Mouse (Mus musculus) cerebellum, postnatal 14 days (tissue): ENCODE measurements around the gene Prr12.

Experiments used
- DNase-seq, 2 experiments: peaks; one replicate each; pipeline ENCODE4 v3.0.0; 2021; ENCODE audit warnings: mixed read lengths in 2 of 2

Prr12 gene

DNA sequence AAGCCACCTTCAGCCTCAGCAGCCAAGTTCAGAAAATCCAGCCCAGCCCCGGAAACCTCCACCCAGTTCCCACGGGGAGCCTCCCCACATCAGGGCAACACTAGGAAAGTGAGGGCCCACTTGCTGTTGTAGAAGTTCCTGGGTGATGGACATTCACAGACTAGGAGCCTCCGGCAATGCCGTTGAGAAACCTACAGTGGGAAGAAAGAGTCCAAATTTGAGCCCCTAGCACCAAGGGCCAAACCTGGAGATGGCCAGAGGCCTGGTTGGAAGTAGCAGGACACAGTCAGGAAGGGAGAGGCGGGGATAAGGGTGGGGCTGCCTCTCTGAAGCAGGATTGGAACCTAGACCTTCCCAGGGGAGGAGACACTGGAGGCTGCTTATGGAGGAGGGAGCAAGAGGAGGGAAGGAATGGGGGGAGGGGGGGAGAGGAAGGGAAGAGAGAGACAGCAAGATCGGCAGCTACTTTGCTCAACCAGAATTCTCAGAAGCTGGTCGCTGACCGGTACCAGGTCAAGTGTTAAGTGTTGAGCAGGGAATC lies 33.6 kb downstream of the Prr12 start:
- no peak for DNase-seq

DNA sequence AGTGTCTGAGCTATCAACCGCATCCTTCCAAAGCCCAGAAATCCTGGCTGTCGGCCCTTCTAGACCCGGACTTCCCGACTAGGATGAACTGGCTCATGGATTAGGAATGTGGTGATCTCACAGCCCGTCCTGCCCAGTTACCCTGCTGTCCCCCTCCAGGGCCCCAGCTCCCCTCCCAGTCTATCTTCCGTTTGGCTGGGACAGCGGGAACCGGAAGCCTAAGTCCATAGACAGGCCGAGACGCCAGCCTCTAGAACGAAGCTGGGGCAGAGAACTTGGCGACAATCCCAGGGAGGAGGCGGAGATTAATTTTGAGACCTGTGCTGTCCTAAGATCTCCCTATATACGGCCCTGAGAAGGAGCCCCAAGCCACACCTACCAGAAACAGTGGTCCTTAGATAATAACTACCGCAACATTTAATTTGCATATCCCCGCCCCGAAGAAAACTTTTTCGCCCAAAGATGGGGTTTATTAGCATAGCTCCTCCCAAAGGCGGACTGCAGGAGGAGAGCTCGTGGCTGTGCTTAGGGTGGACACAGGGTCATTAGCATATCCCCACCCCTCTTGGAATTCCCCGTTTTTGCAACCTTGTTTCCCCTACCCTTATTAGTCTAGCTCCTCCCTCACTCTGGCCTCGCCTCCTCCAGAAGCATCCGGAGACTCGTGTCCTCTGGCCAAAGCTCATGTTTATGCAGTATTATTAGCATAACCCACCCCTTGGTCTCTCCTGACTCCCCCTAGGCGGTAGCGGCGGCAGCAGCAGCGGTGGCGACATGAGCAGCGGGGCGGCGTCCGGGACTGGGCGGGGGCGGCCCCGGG lies 35.2 kb downstream of the Prr12 start, which contains the start of gene Rras:
Rras (plus strand) TSS at position 720 of the 820 bp plus-strand sequence.
- peak; percentile 78 to 79 for DNase-seq

DNA sequence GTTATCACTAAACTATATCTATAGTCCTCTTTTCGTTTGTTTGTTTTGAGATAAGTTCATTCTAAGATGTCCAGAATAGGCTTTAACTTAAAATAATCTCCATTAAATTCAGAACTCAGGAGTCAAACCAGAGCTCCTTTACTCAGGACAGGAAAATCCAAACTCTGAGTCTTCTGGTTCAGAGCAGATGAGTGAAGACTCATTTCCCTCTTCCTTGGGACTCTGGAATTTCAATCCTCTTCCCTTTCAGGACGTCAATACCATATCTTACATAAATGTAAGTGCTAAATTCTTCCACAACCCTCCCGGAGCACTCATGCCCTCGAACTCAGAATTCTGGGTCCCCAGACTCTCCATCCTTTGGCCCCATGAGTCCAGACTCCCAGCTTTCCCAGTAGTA lies 35.9 kb downstream of the Prr12 start:
- DNase-seq = no peak

DNA sequence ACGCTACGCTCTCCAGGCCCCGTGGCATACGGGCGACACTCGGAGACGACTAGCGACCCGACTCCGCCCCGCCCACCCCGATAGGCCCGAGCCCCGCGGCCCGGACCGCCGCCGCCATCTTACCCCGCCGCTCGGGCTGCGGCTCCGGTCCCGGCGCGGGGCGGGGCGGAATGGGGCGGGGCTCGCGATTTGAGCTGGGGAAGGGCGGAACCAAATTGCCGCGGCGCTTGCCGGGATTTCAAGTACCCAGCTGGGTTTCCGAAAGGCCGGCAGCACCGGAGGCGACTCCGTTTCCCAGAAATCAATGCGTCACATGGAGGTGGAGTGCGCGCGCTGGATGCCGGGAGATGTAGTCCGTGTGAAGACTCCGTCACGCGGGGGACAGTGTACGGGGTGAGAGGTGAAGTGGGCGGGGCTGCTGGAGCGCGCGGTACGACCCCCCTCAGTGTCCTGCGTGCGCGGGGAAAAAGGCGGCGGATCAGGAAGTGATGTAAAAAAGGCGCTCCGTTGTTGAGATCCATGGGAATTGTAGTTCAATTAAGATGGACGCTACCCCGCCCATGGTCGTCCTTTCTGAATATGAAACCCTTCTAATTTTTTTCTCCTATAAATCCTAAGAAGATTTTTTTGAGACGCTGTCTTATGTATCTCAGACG lies 36.6 kb downstream of the Prr12 start, which contains the start of gene Scaf1:
Scaf1 (minus strand) TSS at position 407 of the 656 bp plus-strand sequence.
- DNase-seq = peak; percentile 99

DNA sequence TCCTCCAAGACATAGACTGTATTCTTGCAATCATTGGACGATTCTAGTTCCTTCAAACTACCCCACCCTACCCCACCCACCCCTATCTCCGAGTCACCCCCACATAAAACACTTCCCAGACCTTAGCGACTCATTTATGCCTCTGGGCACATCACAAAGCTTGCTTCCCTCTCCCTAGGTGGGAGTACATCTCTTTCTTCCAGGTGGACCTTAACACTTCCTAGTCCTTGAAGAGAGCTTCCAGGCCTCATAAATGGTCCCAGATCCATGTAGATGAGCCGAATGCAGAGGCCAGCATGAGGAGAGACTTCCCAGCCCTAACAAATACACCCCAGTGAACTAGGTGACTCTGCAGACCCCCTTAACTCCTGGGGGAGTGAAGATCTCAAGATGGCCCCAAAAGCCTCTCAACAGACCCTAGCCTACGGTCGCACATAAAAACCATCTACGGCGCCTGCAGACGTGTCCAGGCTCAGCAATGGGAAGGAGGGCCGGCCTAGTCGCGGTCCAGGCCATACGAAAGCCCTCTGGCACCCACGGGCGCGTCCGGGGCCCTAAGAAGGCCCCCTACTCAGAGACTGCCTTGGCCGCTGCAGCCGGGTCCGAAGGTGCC lies 37.2 kb downstream of the Prr12 start:
- DNase-seq = no peak

DNA sequence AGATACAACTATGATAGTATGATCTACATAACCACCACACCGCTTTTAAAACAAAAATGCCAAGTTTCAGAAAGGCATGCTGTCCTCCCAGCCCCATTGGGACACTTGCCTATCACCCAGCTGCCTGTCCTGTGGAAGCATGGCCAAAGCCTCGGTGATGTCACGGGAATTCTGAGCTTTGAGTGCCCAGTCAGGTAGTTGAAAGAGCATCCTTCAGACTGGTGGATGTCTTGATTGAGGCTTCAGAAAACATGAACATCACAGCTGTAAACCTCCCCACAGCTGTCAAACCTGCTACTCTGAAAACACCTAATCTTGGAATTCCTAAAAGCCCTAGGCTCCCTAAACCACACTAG lies 38.6 kb downstream of the Prr12 start:
- DNase-seq = no peak

DNA sequence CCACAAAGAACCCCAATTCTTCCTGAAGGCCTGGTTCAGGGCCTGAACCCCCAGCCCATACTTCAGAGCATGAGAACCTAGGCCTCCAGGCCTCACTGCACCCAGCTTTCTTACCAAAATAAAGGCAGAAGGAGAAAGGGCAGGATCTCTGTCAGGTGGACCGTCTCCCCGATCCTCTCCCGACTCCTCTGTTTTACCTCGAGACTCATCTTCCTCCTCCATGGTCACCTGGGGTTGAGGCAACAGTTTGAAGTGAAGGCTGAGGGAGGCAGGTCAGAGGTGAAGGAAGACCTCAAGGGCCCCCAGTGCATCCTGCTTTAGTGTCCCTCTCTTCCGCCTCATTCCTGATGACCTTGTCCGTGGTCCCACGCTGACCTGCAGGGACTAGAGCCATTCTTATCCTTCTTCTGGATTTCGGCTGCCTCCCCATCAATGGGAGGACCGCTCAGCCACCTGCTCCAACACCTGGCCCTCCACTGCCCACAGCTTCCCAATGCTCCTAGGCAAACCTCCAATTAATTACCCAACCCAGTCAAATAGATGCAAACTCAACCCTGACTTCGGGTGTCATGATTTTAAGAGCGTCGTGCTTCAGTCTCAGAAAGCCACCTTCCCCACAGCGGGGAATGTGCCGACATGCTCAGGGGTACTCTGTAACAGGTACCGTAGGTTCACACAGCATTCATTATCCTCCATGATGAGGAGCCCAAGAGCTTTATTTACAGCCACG lies 39.1 kb downstream of the Prr12 start:
- no peak for DNase-seq

DNA sequence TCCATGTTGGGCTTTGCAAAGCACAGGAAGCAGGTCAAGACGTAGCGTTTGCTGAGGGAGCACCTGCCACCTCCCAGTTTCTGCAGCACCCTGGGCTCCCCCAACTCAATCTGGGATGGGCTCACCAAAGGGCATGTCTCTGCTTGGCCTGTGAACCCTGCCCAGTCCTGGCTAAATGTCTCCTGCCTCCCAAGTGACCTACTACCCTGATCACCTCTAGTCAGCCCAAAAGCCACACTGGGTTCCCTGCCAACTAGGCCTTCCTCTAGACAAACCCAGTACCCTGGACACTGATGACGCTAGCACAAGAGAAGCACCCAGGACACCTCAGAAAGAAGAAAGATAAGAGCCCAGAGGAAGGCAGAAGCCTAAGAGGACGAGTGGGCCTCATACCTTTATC lies 39.9 kb downstream of the Prr12 start:
- no peak for DNase-seq

DNA sequence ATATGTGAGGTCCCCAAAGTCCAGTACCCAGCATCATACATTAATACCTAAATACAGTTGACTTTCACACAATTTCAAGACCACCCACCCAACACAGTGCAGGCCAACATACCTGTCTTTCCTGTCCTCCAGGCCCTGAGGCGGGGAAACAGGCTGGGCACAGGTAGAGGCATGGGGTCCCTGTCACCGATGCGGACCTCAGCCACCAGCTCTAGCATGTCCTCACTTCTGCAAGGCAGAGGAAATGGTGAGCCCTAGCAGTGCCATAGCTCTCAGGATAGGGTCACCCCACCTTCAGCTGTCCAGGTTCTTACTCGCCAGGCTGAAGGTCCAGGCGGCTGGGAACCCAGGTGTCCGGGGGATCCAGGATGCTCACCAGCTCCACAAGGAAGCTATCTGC lies 40.7 kb downstream of the Prr12 start:
- DNase-seq = no peak

DNA sequence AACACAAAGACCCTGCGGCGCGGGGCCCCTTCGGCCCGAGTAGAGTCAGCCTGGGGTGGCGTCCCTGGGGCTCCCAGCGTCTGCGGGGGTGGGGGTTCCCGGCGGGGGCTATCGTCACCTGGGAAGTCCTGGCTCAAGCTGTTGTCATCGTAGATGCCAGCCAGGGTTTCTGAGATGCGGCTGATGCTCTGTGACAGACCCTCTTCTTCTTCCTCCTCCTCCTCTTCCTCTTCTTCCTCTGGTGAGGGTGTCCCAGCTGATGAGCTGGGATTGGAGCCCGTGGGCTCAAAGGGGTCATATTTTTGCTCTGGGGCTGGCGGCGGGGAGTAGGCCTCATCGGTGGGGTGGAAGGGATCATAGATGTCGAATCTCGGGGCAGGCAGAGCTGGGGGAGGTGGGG lies 44.3 kb downstream of the Prr12 start:
- no peak for DNase-seq

DNA sequence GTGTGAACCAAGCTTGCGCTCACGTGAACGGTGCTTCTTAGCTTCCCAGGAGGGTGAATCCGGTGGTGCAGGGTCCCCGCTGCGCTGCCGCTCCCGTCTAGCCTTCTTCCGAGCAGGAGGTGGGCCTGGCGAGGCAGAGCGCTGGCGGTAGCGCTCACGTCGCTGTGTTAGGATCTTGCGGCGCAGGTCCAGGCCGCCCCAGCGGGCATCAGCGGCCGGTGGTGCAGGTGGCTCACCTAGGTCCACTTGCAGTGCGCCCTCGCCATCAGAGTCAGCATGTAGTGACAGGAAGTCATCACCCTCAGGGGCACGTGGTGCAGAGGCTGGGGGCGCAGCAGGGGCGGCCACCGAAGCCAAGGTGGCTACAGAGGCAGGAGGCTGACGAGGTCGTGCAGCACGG lies 44.8 kb downstream of the Prr12 start:
- DNase-seq = no peak

DNA sequence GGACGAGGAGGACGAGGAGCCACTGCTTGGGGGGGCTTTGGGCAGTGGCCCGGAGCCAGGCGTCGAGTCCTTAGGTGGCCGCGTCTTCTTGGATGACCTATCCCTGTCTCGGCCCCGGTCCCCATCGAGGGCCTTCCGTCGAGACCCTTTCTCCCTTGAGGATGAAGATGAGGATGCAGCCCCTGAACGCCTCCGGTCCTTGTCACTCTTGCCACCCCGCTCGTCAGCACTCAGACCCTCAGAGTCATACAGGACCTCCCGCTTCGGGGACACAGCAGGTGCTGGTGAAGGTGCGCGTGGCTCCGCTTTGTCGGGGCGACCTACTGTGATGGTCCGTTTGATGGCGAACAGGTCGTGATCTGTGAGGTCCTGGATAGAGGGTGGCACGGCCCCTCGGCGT lies 45.5 kb downstream of the Prr12 start:
- DNase-seq = no peak

DNA sequence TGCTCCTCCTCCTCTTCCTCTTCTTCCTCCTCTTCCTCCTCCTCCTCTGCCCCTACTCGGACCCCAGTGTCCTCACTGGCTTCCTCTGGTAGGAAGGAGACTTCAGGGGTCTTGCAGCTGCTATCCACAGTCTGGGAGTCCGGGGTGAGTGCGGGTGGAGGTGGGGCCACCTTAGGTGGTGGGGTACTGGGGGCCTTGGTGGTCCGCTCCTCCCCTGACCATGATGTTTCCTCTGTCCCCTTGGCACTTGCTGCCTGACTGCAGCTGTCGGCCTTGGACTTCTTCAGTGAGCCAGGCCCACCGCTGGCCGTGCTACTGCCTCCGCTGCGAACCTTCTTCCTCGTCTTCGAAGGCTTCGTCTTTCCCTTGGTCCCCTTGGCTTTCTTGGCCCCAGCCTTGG lies 46.2 kb downstream of the Prr12 start:
- DNase-seq = no peak

DNA sequence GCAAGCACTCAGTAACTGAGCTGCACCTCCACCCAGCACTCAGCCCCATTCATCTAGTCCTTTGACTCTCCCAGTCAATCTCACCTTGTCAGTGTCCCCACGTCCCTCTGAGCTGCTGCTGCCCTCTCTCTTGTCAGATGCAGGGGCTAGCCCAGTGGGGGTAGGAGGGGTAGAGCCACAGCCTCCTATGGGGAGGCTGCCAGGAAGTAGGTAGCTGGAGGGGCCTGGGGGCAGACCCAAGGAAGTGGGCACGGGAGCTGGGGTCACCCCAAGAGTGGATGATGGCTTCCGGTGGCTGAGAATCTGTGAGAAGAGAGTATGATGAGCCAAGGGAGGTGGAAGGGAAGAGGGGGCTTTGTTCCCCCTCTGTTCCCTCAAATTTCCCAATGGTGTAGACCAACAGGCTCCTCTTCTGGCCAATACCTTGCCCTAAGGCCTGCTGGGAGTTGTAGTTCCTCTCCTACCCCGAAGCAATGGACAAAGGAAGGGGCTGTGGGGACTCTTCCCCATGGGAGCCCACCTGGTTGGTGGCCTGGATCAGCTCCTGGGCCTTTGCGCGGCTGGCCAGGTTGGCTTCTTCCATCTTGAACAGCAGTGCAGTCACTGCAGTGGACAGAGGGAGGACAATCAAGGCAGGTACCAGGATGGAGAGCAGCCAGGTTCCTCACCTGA lies 47.2 kb downstream of the Prr12 start:
- DNase-seq = no peak

DNA sequence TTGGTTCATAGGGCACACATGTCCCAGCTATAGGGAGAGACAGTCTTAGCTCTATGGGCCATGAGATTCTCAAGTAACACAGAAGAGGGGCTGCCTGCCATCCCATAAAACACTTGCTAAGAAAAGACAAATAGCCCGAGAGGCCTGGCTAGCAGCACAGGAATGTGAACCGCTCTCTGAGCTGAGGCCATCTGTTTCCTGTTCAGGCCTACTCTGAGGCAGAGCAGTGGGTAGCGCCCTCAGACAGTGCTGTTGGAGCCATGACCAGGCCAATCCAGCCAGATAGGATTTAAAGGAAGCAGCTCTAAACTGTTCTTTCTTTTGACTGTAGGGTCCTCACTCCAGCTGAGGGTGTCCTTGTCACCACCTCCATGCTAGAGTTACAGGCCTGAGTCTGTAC lies 48.1 kb downstream of the Prr12 start:
- DNase-seq = no peak

DNA sequence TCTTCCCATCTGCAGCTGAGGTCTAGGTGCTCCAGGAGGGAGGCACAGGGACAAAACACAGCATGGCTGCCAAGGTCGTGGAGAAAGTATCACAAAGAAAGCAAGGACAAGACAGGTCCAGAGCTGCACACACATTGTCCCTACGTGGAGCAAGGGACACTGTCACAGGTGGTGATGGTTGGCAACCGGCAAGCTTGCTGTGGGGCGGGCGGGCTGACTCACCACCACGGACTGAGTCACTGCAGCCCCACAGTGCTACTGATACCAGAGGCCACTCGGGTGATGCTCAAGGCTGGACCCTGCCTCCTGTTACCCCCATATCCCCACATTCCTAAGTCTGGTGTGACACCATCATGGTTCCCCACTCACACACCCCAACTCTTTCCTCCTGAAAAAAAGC lies 50.2 kb downstream of the Prr12 start:
- no peak for DNase-seq

DNA sequence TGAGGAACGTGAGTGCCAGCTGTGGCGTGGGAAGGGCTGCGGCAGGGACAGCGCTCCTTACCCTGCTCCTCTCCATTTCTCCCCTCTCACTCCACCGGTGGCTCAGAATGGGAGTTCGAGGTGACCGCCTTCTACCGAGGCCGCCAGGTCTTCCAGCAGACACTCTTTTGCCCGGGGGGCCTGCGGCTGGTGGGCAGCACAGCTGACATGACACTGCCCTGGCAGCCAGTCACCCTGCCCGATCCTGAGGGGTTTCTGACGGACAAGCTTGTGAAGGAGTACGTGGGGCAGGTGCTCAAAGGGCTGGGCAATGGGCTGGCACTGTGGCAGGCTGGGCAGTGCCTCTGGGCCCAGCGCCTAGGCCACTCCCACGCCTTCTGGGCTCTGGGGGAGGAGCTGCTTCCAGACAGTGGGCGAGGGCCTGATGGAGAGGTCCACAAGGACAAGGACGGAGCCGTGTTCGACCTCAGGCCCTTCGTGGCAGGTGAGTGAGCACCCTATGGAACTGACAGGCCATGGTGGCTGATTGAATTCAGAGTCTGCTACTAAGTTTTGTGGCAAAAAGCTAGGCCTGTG lies 52.1 kb downstream of the Prr12 start:
- no peak for DNase-seq

DNA sequence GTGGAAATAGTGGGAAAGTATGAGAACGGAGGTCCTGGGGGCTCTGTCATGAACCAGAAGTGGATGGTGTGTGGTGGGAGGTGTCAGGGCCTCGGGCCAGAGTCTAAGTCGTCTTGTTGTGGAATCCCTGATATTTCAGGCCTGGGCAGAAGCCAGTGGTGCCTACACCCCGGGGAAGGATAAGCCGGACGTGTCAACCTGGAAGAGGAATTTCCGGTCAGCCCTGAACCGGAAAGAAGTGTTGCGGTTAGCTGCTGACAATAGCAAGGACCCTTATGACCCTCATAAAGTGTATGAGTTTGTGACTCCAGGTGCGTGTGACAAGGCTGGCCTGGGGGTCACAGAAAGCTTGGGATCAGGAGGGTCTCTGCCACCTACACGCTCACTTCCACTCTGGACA lies 52.9 kb downstream of the Prr12 start:
- no peak for DNase-seq

DNA sequence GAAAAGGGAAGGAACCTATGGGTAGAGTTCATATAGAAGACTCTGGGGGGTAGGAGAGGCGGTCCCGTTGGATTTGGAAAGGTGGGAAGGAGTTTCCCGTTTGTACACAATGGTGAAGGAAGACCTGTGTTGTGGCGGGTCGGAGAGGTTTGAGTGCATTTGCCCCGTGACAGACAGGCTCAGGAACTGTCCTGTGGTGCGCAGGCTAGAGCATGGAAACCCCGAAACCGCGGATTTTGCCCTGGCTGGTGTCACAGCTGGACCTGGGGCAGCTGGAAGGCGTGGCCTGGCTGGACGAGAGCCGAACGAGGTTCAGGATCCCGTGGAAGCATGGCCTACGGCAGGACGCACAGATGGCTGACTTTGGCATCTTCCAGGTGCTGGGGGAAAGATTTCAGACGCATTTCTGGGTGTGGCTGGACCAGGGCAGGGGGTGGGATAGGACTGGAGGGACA lies 54.2 kb downstream of the Prr12 start, which contains the start of gene Bcl2l12:
Bcl2l12 (minus strand) TSS at position 212 of the 455 bp plus-strand sequence.
- peak; percentile 59 to 72 for DNase-seq

DNA sequence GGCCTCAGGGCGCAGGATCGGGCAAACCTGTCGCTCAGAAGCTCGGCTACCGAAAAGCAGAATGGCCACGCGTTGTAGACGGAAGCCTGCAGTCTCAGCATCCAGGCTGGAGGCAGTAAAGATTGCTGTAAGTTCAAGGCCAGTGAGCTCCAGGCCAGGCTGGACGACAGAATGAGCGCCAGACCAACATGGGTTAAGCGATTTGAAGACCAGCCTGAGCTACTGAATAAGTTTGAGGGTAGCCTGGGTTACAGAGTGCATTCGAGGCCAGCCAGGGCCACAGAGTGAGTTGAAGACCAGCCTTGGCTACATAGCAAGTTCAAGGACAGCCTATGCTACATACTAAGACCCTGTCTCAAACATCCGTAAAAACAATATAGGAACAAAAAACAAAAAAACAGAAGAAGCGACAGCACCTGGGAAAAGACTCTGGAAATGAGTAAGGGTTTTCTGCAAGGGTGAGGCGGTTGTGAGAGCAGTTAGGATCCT lies 54.7 kb downstream of the Prr12 start:
- DNase-seq = no peak

DNA sequence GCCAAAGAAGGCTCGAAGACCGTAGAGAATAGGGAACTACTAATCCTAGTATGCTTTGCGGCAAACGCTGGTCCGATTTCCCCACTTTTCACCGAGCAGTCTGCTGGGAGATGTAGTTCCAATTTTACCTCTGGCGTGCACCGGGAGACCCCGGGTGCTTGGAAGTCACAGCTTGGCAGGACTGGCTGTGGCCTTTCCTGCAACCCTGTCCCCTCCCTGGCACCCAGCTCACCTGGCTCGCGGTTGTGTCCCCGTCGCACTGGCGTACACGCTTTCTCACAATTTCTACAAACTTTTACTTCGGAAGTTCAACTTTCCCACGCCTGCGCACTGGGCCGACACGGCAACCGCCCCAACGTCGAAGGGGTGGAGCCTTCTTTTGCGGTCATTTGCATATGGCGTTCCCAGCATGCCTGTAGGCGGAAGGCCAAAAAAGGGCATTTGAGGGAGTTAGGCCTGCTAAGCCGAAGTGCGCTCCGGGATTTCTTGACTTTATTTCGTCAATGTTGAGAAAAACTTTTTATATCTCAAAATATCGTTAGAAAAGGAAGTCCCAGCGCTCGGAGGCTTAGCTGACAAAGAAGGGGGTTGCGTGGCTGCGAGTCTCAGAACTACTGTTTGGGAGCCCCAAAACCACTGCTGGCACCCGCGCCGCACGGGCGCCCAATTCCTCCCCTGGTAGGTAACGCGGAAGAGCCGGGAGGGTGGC lies 55.3 kb downstream of the Prr12 start, which contains the start of gene Irf3:
Irf3 (plus strand) TSS at position 418 of the 709 bp plus-strand sequence.
- peak; percentile 97 for DNase-seq
